Mouse (Mus musculus): ENCODE results near the gene Lrpap1.

- no peak for TF ChIP-seq POLR2A (IDR thresholded peaks at IDR 0.05; ENCODE audit: borderline replicate concordance, insufficient read depth, low read length)
- TF ChIP-seq CTCF (IDR thresholded peaks at IDR 0.05; ENCODE audit: borderline replicate concordance, insufficient read depth, low read depth, low read length): no peak
Observed at GRCm38 (mm10) chr5:35091636-35092035, 13.9 kb downstream of the Lrpap1 start.
